Mouse (Mus musculus) brain, embryonic 18.5 days (tissue): ENCODE results near the gene Zfp526.

Source experiments
- DNase-seq: peaks from one replicate; pipeline ENCODE4 v3.0.0-alpha.2; 2012; ENCODE audit warnings: low read depth, low spot score

Gene Zfp526

DNA sequence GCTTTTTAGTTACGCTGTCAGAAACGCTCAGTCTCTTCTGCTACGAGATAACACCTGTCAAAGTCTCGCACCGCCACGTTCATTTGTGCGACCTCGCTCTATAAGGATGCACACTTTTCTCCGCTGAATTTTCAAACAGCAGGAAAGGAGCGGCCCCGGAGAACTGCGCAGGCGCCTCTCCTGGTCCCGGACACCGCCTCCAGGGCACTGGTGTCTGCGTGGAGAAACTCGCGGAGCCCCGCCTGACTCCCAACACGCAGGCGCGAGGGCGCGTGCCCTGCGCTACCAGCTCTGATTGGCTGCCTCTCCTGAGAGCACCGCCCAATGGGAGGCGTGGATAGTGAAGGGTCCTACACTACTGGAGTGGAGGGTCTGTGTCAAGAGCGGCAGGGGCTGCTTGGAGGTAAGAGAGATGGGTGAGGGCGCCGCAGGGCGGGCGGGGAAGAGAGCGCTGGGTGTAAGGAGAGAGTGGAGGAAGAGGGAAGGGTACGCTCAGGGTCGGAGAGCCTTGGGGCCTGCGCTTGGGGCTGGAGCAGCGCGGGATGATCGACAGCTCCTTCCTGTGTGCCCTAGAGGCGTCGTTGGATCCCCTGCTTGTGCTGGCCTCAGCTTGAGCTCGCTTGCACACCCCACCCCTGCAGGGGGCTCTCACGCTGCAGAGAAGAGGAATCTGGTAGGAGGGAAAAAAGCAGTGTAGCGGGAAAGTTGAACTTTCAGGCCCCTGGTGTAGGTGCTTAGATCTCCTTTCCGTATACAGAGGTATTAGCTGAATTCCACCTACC lies at the start of gene Zfp526:
TSS of gene Zfp526 (plus strand) at position 324 of the 782 bp plus-strand sequence.
- peak; percentile 98 for DNase-seq

- DNase-seq: no peak
Measured at GRCm38 (mm10) chr7:25172669-25173068, 48.6 kb upstream of the Zfp526 start.

GRCm38 (mm10) chr7:25174343-25174742 lies 46.9 kb upstream of the Zfp526 start:
- DNase-seq: no peak

DNA sequence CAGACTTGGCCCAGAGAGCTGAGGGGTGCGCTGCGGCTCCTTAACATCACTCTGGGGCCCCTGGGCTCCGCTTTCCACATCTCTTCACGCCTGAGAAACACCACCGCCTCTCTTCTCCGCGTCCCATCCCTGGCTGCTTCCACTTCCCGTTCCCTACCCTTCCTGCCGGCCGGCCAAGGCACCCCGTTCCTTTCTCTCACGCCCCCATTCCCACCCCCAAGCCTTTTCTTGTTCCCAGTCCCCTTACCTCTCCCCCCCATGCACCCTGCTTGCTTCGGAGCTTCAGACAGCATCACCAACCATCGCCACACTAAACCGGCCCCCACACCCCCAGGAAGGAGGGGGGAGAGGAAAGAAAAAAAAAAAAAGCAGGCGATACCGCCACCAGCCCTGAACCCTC lies 42.9 kb upstream of the Zfp526 start:
- DNase-seq: no peak

- no peak for DNase-seq
Measured at GRCm38 (mm10) chr7:25178787-25179605, 42.2 kb upstream of the Zfp526 start.

- DNase-seq: peak; percentile 87
Measured at GRCm38 (mm10) chr7:25179606-25180161, 41.5 kb upstream of the Zfp526 start, which contains the start of gene Pou2f2. Gene Pou2f2, minus strand, starts transcription at chr7:25179726.

- DNase-seq: no peak
Measured at GRCm38 (mm10) chr7:25180512-25180911, 40.7 kb upstream of the Zfp526 start.

- DNase-seq: no peak
Measured at GRCm38 (mm10) chr7:25181331-25181790, 39.9 kb upstream of the Zfp526 start.

- DNase-seq: no peak
Measured at GRCm38 (mm10) chr7:25181814-25182213, 39.4 kb upstream of the Zfp526 start.

DNA sequence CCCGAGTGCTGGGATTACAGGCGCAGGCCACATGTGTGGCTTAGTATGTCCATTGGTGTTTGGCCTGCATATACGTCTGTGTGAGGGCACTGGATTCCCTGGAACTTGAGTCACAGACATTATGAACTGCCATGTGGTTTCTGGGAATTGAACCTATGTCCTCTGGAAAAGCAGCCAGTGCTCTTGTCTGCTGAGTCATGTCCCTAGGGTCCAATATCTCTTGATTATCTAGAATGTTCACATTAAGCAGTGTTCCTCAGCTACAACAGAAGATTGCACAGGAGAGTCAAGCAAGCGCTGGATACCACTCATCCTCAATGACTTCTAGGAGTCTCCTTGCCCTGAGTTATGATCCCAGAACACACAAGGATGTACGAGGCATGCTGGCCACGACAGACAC lies 37.1 kb upstream of the Zfp526 start:
- no peak for DNase-seq

- no peak for DNase-seq
Measured at GRCm38 (mm10) chr7:25187662-25188650, 33.3 kb upstream of the Zfp526 start.

DNA sequence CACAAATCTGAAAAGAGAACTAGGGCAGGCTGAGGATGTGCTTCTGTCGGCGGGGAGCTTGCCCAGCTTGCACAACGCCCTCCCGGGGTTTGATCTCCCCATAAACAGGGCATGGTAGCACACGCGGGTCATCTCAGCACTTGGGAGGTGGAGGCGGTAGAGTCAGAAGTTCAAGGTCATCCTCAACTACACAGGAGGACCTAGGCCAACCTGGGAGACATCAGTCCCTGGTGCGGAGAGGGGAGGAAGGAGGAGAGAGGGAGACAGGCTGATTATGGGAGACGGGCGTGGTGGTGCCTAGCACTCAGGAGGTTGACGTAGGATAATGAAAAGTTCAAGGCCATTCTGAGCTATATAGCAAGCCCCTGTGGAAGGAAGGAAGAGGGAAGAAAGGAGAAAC lies 30.4 kb upstream of the Zfp526 start:
- DNase-seq: no peak

DNA sequence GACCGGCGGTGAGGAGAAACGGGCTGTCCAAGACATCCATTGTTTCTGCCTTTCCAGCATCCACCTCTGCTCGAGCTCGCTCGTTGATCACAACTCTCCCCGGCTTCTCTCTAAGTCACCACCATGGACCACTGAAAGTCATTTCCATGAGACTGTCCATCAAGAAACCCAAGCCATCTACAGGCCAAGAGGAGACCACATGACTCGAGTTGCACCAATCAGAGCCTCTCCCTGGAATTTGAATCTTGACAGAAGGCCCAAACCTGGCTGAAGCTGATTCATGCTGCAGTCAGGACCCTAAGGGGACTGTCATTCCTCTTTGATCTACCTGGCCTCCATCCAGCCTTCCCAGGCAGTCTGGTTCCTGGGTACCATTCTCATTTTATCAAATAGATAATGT lies 29.1 kb upstream of the Zfp526 start:
- DNase-seq: no peak

GRCm38 (mm10) chr7:25195148-25195547 lies 26.1 kb upstream of the Zfp526 start:
- DNase-seq: no peak

DNA sequence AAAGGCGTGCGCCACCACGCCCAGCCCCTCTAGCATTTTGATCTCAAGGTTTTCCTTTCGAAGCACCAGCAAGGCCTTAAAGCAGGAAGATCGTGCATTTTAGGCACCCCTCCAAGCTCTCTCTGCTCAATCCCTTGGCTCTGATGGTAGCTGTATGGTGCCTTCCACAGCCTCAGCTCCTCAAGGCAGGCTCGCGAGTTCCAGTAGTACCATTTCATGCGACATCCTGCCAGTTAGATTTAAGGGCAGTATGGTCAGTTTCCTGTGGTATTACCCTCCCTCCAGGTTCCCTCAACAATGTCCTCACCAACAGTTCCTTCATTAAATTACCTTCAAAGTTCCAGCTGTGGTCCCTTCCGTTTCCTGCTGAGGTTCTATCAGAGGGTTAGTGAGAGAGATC lies 25.1 kb upstream of the Zfp526 start:
- no peak for DNase-seq

DNA sequence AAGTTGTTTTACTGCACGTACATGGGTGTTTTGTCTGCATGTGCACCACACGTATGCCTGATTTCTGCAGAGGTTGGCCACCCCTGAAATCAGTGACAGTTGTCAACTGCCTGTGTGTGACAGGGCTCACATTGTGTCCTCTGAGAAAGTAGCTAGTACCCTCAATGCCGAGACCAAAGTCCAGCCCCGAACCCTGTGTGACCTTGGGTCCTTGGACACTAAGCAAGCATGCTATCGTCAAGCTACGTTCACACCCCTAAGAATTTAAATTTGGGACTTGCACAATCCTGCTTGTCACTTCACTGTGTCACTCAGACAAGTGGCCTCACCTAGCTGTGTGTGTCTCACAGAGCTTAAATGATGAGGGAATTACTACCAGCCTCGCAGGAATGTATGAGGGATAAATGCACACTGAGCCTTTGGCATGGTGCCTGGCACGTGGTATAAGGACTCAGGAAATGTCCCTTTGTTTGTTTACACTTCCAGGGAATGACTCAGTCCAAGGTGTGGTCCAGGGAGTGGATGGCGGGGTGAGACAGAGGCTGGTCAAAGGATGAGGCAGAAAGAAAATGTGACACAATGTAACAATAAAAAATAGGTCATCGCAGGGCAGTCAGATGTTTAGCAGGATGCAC lies 23.7 kb upstream of the Zfp526 start:
- DNase-seq: no peak

DNA sequence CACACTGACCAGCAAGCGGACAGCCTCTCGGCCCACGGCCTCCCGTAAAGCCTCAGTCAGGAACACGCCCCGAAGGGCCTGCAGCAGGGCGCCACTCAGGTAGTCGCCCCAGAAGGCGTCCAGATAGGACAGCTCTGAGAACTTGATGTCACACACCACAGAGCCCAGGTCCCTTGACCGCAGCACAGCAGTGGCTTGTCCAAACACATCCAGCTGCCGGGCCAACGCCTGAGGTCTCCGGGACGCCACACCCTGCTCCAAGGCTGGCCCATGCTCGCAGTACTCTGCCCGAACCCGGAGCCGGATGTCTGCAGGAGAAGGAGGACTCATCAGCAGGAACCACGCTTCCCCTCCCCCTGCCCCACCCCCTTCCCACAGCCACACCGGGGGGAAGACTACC lies 17.6 kb upstream of the Zfp526 start:
- DNase-seq: no peak

GRCm38 (mm10) chr7:25205355-25206093 lies 15.7 kb upstream of the Zfp526 start:
- no peak for DNase-seq

GRCm38 (mm10) chr7:25206094-25206830 lies 15.0 kb upstream of the Zfp526 start:
- no peak for DNase-seq
